Mouse (Mus musculus): ENCODE results near the gene Atp2a1.

DNA sequence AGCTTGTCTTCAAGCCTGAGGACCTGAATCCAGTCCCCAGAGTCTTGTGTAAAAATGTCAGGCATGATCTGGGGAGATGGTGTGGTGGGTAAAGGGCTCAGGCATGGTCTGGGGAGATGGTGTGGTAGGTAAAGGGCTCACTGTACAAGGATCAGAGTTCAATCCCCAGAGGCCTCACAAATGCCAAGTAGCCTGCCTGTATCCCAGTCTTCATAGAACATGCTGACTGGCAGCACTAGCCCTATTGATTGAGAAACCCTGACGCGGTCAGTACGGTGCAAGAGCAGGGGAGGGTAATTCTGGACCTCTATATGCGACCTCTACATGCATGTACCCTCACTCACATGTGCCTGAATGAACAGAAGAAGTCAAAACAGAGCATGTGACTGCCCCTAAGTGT is 45.3 kb downstream of the Atp2a1 start:
- TF ChIP-seq CTCF (conservative IDR thresholded peaks at IDR 0.05; ENCODE audit: insufficient read depth, insufficient read length, low read depth, low read length) (no peak), POLR2A (IDR thresholded peaks at IDR 0.05; ENCODE audit: low read depth, low read length) (no peak)

All from kidney, adult 2 months (tissue).